Mouse (Mus musculus) limb, embryonic 13.5 days (tissue): ENCODE measurements around the gene Il17rc. TPM values are rescaled to one million over a fixed set of nuclear protein-coding genes. Genes with fewer than 3 reads are reported as not detected.

ENCODE experiments used
- ATAC-seq: fragments of 200-750 bp; cut with Nextera tagmentation; 2 replicates; pipeline ENCODE4 v1.8.0; 2017; ENCODE audit warnings: low read depth, moderate number of reproducible peaks, moderate TSS enrichment; ENCODE audit not compliant: low FRiP score
- H3K27ac ChIP-seq: fragments of 300-500 bp; sonication (generic); 2 replicates; pipeline ENCODE4 v1.5.1; 2015; ENCODE audit warnings: inconsistent platforms, mild to moderate bottlenecking, moderate library complexity
- H3K27me3 ChIP-seq: fragments of 300-500 bp; sonication (generic); 2 replicates; pipeline ENCODE4 v1.6.1; 2015; ENCODE audit warnings: mild to moderate bottlenecking, inconsistent platforms
- H3K36me3 ChIP-seq: fragments of 300-500 bp; sonication (generic); 2 replicates; pipeline ENCODE4 v1.6.1; 2015; ENCODE audit warnings: inconsistent platforms, mild to moderate bottlenecking, moderate library complexity
- H3K4me1 ChIP-seq: fragments of 300-500 bp; sonication (generic); 2 replicates; pipeline ENCODE4 v1.6.1; 2015; ENCODE audit warnings: inconsistent platforms
- H3K4me2 ChIP-seq: fragments of 300-500 bp; sonication (generic); replicated peaks from 2 replicates; pipeline ENCODE4 v1.6.1; 2015; ENCODE audit warnings: inconsistent platforms, mild to moderate bottlenecking, moderate library complexity
- H3K4me3 ChIP-seq: fragments of 300-500 bp; sonication (generic); 2 replicates; pipeline ENCODE4 v1.5.1; 2015; ENCODE audit warnings: moderate library complexity, mild to moderate bottlenecking, inconsistent platforms
- H3K9ac ChIP-seq: fragments of 300-500 bp; sonication (generic); 2 replicates; pipeline ENCODE4 v1.6.1; 2015; ENCODE audit warnings: mild to moderate bottlenecking, inconsistent platforms
- H3K9me3 ChIP-seq: fragments of 300-500 bp; sonication (generic); 2 replicates; pipeline ENCODE4 v1.6.1; 2016; ENCODE audit warnings: inconsistent platforms
- WGBS: fragments of 180-500 bp; shearing (Covaris S2); methylation state at CpG from one replicate; pipeline ENCODE4 v1.1.7; 2015; 5-methylcytosine and 5-hydroxymethylcytosine counted together
- polyA plus RNA-seq: library from polyadenylated mRNA; unstranded; fragments of >200 nt; fragmentation: Nextera tagmentation; extraction: Ambion mirVana; gene quantifications from 2 replicates; pipeline ENCODE4 v1.2.1, GENCODE M21; 2015

Gene Il17rc
- 9.9 and 10.5 TPM in 2 replicates for polyA plus RNA-seq

DNA sequence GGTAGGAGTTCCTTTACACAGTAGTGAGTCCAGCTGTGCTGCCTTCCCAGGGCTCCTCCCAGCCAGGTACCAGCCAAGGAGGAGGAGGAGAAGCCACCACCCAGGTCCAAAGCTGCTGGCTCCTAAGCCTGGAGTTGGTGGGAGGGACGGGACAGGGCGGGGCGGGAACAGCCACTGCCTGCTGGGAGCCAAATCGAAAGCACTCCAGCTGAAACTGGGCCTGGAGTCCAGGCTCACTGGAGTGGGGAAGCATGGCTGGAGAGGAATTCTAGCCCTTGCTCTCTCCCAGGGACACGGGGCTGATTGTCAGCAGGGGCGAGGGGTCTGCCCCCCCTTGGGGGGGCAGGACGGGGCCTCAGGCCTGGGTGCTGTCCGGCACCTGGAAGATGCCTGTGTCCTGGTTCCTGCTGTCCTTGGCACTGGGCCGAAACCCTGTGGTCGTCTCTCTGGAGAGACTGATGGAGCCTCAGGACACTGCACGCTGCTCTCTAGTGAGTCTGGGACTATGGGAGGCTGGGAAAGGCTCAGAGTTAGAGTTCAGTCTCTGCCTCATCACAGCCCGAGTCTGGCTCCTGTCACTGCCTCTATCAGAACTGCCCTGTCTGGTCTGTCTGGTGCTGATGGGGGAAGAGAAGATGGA, at the start of gene Il17rc:
Il17rc (plus strand) TSS at position 131 of the 640 bp plus-strand sequence.
- Histone ChIP-seq H3K27ac (no peak within 1 kb of the TSS), H3K4me3 (peak within 1 kb of the TSS; percentile 26), H3K4me2 (peak within 1 kb of the TSS; percentile 52), H3K4me1 (peaks cover 30% of the 10 kb centered on the region), H3K27me3 (peaks cover 46% of the 10 kb centered on the region), H3K36me3 (no peaks in the 10 kb centered on the region), H3K9ac (peak within 1 kb of the TSS; percentile 55), H3K9me3 (no peaks in the 10 kb centered on the region)
- ATAC-seq, result no peak
- 20% methylated on average over 12 of the region's 12 CpGs for WGBS

DNA sequence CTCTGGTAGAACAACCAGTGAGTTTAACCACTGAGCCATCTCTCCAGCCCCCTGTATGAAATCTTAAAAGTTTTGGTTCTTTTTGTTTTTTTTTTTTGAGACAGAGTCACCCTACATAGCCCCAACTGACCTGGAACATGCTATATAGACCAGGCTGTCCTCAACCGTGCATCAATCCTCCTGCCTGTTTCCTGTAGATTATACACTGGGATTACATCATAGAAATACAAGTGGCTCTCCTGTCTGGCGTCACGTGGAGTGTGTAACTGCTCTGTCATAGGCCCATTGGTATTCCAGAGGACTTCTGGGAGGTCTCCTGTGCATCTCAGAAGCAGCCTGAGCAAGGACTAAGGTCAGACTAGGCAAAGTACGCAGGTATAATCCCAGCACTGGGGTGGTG, 48.2 kb upstream of the Il17rc start:
- 73% methylated on average over 4 of the region's 4 CpGs for WGBS
- Histone ChIP-seq H3K36me3 (no peaks in the 10 kb centered on the region), H3K4me3 (no peak overlapping the region), H3K27ac (no peak overlapping the region), H3K9me3 (peaks cover 4% of the 10 kb centered on the region), H3K4me2 (no peak overlapping the region), H3K9ac (no peak overlapping the region), H3K27me3 (no peaks in the 10 kb centered on the region), H3K4me1 (peaks cover 10% of the 10 kb centered on the region)
- no peak for ATAC-seq

DNA sequence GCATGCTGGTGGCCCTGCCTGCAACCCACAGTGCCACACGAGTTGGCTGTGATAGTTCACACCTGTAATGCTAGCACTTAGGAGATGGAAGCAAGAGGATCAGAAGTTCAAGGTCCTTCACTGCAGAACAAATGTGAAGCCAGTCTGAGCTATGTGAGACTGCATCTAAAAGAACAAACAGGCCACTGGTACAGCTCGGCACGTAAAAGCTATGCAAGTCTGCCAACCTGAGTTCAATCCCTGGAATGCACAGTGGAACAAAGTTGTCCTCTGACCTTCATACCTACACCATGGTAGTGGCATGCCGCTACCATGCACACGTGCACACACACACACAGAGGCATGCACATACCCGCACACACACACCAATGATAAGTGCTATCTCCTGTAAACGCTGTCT, 47.0 kb upstream of the Il17rc start:
- Histone ChIP-seq H3K27me3 (no peaks in the 10 kb centered on the region), H3K36me3 (no peaks in the 10 kb centered on the region), H3K9me3 (peaks cover 4% of the 10 kb centered on the region), H3K4me3 (no peak overlapping the region), H3K9ac (no peak overlapping the region), H3K27ac (no peak overlapping the region), H3K4me1 (peaks cover 3% of the 10 kb centered on the region; the same call in 1 of the 2 replicates), H3K4me2 (no peak overlapping the region)
- WGBS, result 83% methylated on average over 7 of the region's 7 CpGs
- no peak for ATAC-seq

DNA sequence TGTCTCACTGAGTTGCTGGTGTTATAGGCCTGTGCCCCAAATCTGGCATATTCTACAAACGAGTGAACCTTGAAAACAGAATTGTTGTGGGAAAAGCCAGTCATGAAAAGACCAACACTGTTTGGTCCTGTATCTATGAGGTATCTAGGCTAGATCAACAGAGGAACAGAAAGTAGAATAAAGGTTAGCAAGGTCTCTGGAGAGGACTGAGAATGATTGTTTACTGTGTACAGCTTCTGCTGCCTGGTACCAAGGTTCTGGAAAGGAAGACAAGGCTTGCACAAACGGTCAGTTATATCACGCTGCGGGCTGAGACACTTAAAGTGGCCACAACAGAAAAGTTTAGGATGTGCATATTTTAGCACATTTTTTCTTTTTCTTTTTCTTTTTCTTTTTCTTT, 44.5 kb upstream of the Il17rc start:
- no peak overlapping the region for H3K4me2 ChIP-seq
- no peaks in the 10 kb centered on the region for H3K36me3 ChIP-seq
- no peaks in the 10 kb centered on the region for H3K27me3 ChIP-seq
- no peak overlapping the region for H3K27ac ChIP-seq
- H3K4me3 ChIP-seq, result no peak overlapping the region
- no peak overlapping the region for H3K9ac ChIP-seq
- WGBS, result 87% methylated on average over 4 of the region's 4 CpGs
- H3K9me3 ChIP-seq, result peaks cover 4% of the 10 kb centered on the region
- no peaks in the 10 kb centered on the region for H3K4me1 ChIP-seq
- no peak for ATAC-seq

- H3K9me3 ChIP-seq, result peaks cover 4% of the 10 kb centered on the region
- ATAC-seq, result no peak
- no peaks in the 10 kb centered on the region for H3K27me3 ChIP-seq
- 63% methylated on average over 3 of the region's 3 CpGs for WGBS
- H3K4me2 ChIP-seq, result no peak overlapping the region
- no peaks in the 10 kb centered on the region for H3K4me1 ChIP-seq
- H3K9ac ChIP-seq, result no peak overlapping the region
- H3K27ac ChIP-seq, result no peak overlapping the region
- no peaks in the 10 kb centered on the region for H3K36me3 ChIP-seq
- no peak overlapping the region for H3K4me3 ChIP-seq
These were observed 43.8 kb upstream of the Il17rc start for GRCm38 (mm10) chr6:113427397-113427796.

DNA sequence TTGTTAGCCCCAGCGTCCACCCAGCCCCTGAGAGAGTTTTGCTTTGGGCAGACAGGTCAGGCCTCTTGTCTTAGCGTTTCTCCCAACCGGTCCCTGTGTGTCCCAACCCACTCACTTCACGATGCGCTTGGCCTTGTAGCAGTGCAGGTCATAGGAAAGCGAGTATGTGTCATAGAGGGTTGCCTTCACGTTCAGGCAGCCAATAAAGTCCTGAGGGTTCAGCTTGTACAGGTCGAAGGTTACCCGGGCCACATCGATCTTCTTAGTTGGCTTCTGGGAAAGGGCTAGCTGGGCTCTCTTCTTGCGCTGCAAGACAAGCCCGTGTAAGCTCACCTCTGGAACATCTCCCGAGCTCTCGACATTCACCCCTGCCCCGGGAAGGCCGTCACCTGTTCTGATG, 43.2 kb upstream of the Il17rc start:
- no peak for ATAC-seq
- Histone ChIP-seq H3K9me3 (peaks cover 4% of the 10 kb centered on the region), H3K9ac (no peak overlapping the region), H3K27ac (no peak overlapping the region), H3K4me3 (no peak overlapping the region), H3K4me1 (no peaks in the 10 kb centered on the region), H3K27me3 (no peaks in the 10 kb centered on the region), H3K36me3 (no peaks in the 10 kb centered on the region), H3K4me2 (no peak overlapping the region)
- WGBS, result 91% methylated on average over 16 of the region's 16 CpGs

DNA sequence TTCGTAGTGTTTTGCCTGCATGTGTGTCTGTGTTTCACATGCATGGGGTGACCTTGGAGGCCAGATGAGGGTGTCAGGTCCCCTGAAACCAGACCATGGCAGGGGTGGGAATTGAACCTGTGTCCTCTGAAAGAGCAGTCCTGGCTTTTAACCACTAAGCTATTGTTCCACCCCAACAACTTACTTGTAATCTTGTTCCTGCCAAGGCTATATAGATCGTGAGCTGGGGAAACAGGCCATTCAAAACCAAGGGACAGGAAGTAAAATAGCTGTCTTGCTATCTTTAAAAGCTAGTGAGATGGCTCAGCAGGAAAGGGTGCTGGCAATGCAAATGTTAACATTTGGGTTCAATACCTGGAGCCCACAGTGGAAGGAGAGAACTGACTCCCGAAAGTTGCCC, 41.3 kb upstream of the Il17rc start:
- Histone ChIP-seq H3K9ac (no peak overlapping the region), H3K27me3 (no peaks in the 10 kb centered on the region), H3K4me3 (no peak overlapping the region), H3K4me2 (no peak overlapping the region), H3K27ac (no peak overlapping the region), H3K36me3 (no peaks in the 10 kb centered on the region), H3K4me1 (no peaks in the 10 kb centered on the region), H3K9me3 (peaks cover 4% of the 10 kb centered on the region)
- WGBS, result 76% methylated on average over 3 of the region's 3 CpGs
- ATAC-seq, result no peak

DNA sequence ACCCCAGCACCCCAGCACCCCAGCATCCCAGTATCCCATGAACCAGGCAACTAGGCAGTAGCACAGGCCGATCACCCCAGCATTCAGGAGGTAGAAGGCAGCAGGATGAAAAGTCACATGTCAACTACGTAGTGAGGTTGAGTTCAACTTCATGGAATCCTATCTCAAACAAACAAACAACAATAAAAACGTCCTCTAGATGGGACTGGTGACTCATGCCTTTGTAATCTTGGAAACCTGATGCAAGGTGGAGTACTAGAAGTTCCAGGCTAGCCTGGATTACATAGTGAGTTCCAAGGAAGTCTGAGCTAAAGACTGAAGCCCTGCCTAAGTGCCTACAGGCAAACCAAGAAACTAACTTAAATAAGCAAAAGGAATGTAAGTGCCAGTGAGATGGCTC, 40.4 kb upstream of the Il17rc start:
- 58% methylated on average over 3 of the region's 3 CpGs for WGBS
- ATAC-seq, result no peak

DNA sequence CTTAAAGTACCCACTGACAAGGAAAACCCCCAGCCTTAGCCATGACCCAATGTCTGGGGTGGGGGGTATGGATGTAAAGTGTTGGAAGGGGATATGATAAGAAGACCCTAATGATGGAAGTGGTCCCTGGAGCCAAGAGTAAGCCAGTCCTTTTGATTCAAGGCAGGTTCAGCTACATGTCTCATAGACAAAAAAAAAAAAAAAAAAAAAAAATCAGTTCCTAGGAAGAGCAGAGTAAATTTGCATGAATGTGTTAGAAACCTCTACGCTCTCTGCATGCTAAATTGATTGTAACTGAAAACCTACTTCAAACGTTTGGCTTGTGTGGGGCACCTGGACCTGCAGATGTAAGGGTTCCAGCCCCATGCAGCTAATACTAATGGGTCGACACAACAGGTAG, 39.4 kb upstream of the Il17rc start:
- 51% methylated on average over 3 of the region's 3 CpGs for WGBS

More for the DNA sequence above, 40.4 kb upstream of the Il17rc start:
- Histone ChIP-seq H3K4me1 (no peaks in the 10 kb centered on the region), H3K4me2 (no peak overlapping the region), H3K9me3 (peaks cover 4% of the 10 kb centered on the region), H3K27me3 (no peaks in the 10 kb centered on the region), H3K36me3 (no peaks in the 10 kb centered on the region), H3K9ac (no peak overlapping the region), H3K27ac (no peak overlapping the region), H3K4me3 (no peak overlapping the region)

DNA sequence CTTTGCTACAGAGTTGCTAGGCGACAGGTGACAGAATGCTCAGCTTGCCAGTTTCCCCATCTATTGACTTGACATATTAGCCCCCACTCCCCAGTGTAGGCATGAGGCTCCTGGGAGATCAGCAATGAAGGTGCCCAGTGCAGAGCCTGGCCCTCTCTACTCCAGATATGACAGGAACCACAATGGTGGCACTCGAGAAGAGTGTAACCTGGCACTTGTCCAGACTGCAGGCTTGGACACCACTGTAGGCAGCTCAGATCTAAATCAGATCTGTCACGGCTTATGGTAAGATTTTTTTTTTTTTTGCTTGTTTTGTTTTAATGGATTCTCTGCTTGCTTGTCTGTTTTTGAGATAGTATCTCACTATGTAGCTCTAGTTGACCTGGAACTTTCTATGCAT, 37.6 kb upstream of the Il17rc start:
- no peaks in the 10 kb centered on the region for H3K4me1 ChIP-seq
- no peak overlapping the region for H3K4me2 ChIP-seq
- H3K9me3 ChIP-seq, result no peaks in the 10 kb centered on the region
- no peak overlapping the region for H3K27ac ChIP-seq
- H3K4me3 ChIP-seq, result no peak overlapping the region
- WGBS, result 76% methylated on average over 3 of the region's 3 CpGs
- no peaks in the 10 kb centered on the region for H3K27me3 ChIP-seq
- H3K36me3 ChIP-seq, result no peaks in the 10 kb centered on the region
- ATAC-seq, result no peak
- no peak overlapping the region for H3K9ac ChIP-seq

More for the DNA sequence above, 39.4 kb upstream of the Il17rc start:
- Histone ChIP-seq H3K4me3 (no peak overlapping the region), H3K4me2 (no peak overlapping the region), H3K27me3 (no peaks in the 10 kb centered on the region), H3K4me1 (no peaks in the 10 kb centered on the region), H3K9me3 (peaks cover 4% of the 10 kb centered on the region), H3K9ac (no peak overlapping the region), H3K36me3 (no peaks in the 10 kb centered on the region), H3K27ac (no peak overlapping the region)
- ATAC-seq, result no peak

DNA sequence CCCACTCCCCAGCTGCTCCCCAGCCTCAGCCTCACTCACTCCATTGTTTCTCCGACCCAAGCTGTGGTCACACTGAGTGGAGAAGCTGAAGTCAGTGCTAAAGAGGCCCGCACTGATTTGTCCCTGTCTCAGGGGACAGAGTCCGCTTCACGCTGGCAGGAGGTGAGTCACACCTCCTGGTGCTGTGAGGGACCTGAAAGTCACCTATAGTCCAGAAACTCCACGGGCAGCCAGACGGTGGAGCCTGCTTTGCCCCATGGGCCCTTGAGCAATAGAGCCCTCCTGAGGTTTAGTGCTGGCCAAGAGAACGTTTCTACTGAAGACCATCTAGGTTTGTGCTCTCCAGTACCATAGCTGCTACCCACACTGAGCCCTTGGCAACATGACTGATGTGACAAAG, 36.5 kb upstream of the Il17rc start:
- H3K27me3 ChIP-seq, result no peaks in the 10 kb centered on the region
- 72% methylated on average over 7 of the region's 7 CpGs for WGBS
- no peaks in the 10 kb centered on the region for H3K4me1 ChIP-seq

GRCm38 (mm10) chr6:113435664-113436205, 35.5 kb upstream of the Il17rc start, which contains the start of gene Cidec:
Gene Cidec, minus strand, starts transcription at chr6:113435760.
- 73% methylated on average over 9 of the region's 9 CpGs for WGBS
- no peak within 1 kb of the TSS for H3K4me3 ChIP-seq
- no peak for ATAC-seq

More for the DNA sequence above, 36.5 kb upstream of the Il17rc start:
- no peak overlapping the region for H3K4me2 ChIP-seq
- no peak for ATAC-seq
- no peak overlapping the region for H3K27ac ChIP-seq
- H3K9me3 ChIP-seq, result no peaks in the 10 kb centered on the region
- no peak overlapping the region for H3K9ac ChIP-seq
- H3K36me3 ChIP-seq, result no peaks in the 10 kb centered on the region
- no peak overlapping the region for H3K4me3 ChIP-seq

GRCm38 (mm10) chr6:113437135-113437534, 34.1 kb upstream of the Il17rc start:
- no peaks in the 10 kb centered on the region for H3K9me3 ChIP-seq
- WGBS, result 75% methylated on average over 12 of the region's 12 CpGs
- H3K4me2 ChIP-seq, result no peak overlapping the region
- no peak overlapping the region for H3K4me3 ChIP-seq
- no peak overlapping the region for H3K27ac ChIP-seq
- no peak overlapping the region for H3K9ac ChIP-seq
- H3K4me1 ChIP-seq, result no peaks in the 10 kb centered on the region
- no peak for ATAC-seq
- no peaks in the 10 kb centered on the region for H3K36me3 ChIP-seq
- no peaks in the 10 kb centered on the region for H3K27me3 ChIP-seq

More at GRCm38 (mm10) chr6:113435664-113436205, 35.5 kb upstream of the Il17rc start, which contains the start of gene Cidec:
- Histone ChIP-seq H3K9ac (no peak within 1 kb of the TSS), H3K4me1 (no peaks in the 10 kb centered on the region), H3K9me3 (no peaks in the 10 kb centered on the region), H3K27ac (no peak within 1 kb of the TSS), H3K27me3 (no peaks in the 10 kb centered on the region), H3K4me2 (no peak within 1 kb of the TSS), H3K36me3 (no peaks in the 10 kb centered on the region)
